Mouse (Mus musculus): Measurements from ENCODE around the gene Senp7.

GRCm38 (mm10) chr16:56090385-56090784 lies 42.2 kb downstream of the Senp7 start:
- TF ChIP-seq CTCF (IDR thresholded peaks at IDR 0.05; ENCODE audit: low read depth, low read length): no peak
- no peak for TF ChIP-seq POLR2A (IDR thresholded peaks at IDR 0.05; ENCODE audit: borderline replicate concordance, low read depth, low read length)

Measured in bone marrow macrophage, adult 2 months (primary cell).